Mouse (Mus musculus): ENCODE measurements around the gene Vps72. TPM values are rescaled to one million over a fixed set of nuclear protein-coding genes. Genes with fewer than 3 reads are reported as not detected.
"Not testable (repeated sequence)": the region's sequence is repeated elsewhere in the genome, so short reads cannot be mapped to it uniquely, and the experiment has no call there.

Vps72 gene
- polyA plus RNA-seq, 1 experiment from 2014 or later: 242 TPM

DNA sequence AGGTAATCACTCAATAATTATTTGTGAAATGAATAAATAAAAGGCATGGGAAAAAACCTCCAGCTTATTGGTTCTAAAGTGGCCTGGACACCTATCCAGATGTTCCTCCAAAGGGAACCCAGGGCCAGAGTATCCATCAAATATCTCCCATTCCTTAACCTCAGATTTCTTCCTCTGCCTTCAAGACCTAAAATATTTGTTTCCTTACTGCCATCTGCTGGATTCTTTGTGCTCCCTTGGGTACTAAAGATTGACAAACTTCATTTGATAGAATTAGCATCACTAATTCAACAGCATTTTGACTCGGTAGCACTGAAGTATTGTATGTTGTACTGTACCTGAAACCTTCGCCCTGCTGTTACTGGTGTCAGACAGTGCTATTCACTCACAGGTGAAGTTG, 2.9 kb upstream of the Vps72 start:
- no peak overlapping the region for H3K27ac ChIP-seq
- H3K4me2 ChIP-seq: no peak overlapping the region
- H3K27me3 ChIP-seq: no peaks in the 10 kb centered on the region
- H3K4me1 ChIP-seq: peaks cover 21% of the 10 kb centered on the region
- no peak overlapping the region for H3K4me3 ChIP-seq (replicated peaks)
- no peaks in the 10 kb centered on the region for H3K9me3 ChIP-seq
- ATAC-seq (ENCODE audit: low FRiP score): no peak
- H3K36me3 ChIP-seq (replicated peaks): peaks cover 5% of the 10 kb centered on the region
- WGBS: 72% methylated on average over 2 of the region's 2 CpGs
- H3K9ac ChIP-seq: no peak overlapping the region

DNA sequence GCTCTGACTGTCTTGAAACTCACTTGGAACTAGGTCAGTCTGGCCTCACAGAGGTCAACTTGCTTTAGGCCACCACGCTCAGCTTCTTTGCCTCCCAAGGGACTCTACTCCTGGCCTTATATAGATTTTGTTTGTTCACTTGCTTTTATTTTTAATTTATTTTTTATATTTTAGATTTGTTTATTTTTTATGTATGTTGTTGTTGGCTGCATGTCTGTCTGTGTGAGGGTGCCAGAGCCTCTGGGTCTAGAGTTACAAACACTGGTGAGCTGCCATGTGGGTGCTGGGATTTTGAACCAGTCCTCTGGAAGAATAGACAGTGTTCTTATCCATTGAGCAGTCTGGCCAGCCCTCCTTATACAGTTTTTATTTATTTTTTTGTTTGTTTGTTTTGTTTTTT, 1.9 kb downstream of the Vps72 start:
- Histone ChIP-seq H3K4me3 (replicated peaks) (no peak overlapping the region; the same call in 1 of the 2 replicates), H3K27ac (no peak overlapping the region), H3K4me2 (peak overlapping the region; percentile 46), H3K9me3 (no peaks in the 10 kb centered on the region), H3K36me3 (replicated peaks) (peaks cover 28% of the 10 kb centered on the region), H3K9ac (no peak overlapping the region), H3K27me3 (no peaks in the 10 kb centered on the region), H3K4me1 (peaks cover 11% of the 10 kb centered on the region)
- 91% methylated on average over 1 of the region's 1 CpGs for WGBS
- ATAC-seq (ENCODE audit: low FRiP score): no peak

- Histone ChIP-seq H3K4me3 (replicated peaks) (no peak overlapping the region), H3K9me3 (no peaks in the 10 kb centered on the region), H3K9ac (no peak overlapping the region), H3K27ac (no peak overlapping the region), H3K4me2 (no peak overlapping the region), H3K36me3 (replicated peaks) (peaks cover 73% of the 10 kb centered on the region), H3K4me1 (peaks cover 2% of the 10 kb centered on the region), H3K27me3 (no peaks in the 10 kb centered on the region)
- ATAC-seq (ENCODE audit: low FRiP score): no peak
- 93% methylated on average over 2 of the region's 2 CpGs for WGBS
Observed at GRCm38 (mm10) chr3:95117751-95118150, 6.9 kb downstream of the Vps72 start.

GRCm38 (mm10) chr3:95121580-95121979, 10.8 kb downstream of the Vps72 start:
- H3K36me3 ChIP-seq (replicated peaks): peaks cover 60% of the 10 kb centered on the region
- WGBS: 89% methylated on average over 6 of the region's 6 CpGs

GRCm38 (mm10) chr3:95124246-95124645, 13.4 kb downstream of the Vps72 start, which contains the start of gene Tmod4:
TSS of gene Tmod4 (plus strand) at chr3:95124476.
- Histone ChIP-seq H3K9me3 (no peaks in the 10 kb centered on the region), H3K9ac (no peak within 1 kb of the TSS), H3K27me3 (no peaks in the 10 kb centered on the region), H3K36me3 (replicated peaks) (peaks cover 49% of the 10 kb centered on the region), H3K27ac (0 out of 2 replicates have a peak within 1 kb of the TSS, but pooled peaks have one; percentile 31), H3K4me1 (peaks cover 5% of the 10 kb centered on the region; the same call in 1 of the 2 replicates), H3K4me3 (replicated peaks) (no peak within 1 kb of the TSS), H3K4me2 (no peak within 1 kb of the TSS)
- WGBS: 61% methylated on average over 6 of the region's 6 CpGs
- peak; percentile 37; the same call in 1 of the 2 replicates for ATAC-seq (ENCODE audit: low FRiP score)

More at GRCm38 (mm10) chr3:95121580-95121979, 10.8 kb downstream of the Vps72 start:
- H3K9me3 ChIP-seq: no peaks in the 10 kb centered on the region
- H3K4me3 ChIP-seq (replicated peaks): no peak overlapping the region
- H3K27me3 ChIP-seq: no peaks in the 10 kb centered on the region
- no peak for ATAC-seq (ENCODE audit: low FRiP score)
- no peak overlapping the region for H3K9ac ChIP-seq
- H3K4me1 ChIP-seq: peaks cover 5% of the 10 kb centered on the region; the same call in 1 of the 2 replicates
- H3K27ac ChIP-seq: no peak overlapping the region
- H3K4me2 ChIP-seq: no peak overlapping the region

GRCm38 (mm10) chr3:95124972-95125371, 14.2 kb downstream of the Vps72 start:
- H3K36me3 ChIP-seq (replicated peaks): peaks cover 48% of the 10 kb centered on the region
- H3K27me3 ChIP-seq: no peaks in the 10 kb centered on the region
- H3K4me3 ChIP-seq (replicated peaks): no peak overlapping the region
- 0 out of 2 replicates have a peak overlapping the region, but pooled peaks have one; percentile 31 for H3K27ac ChIP-seq
- no peaks in the 10 kb centered on the region for H3K9me3 ChIP-seq
- H3K4me1 ChIP-seq: peaks cover 5% of the 10 kb centered on the region; the same call in 1 of the 2 replicates
- ATAC-seq (ENCODE audit: low FRiP score): no peak
- 46% methylated on average over 5 of the region's 5 CpGs for WGBS
- no peak overlapping the region for H3K4me2 ChIP-seq
- H3K9ac ChIP-seq: no peak overlapping the region

- H3K9ac ChIP-seq: no peak overlapping the region; the same call in 1 of the 2 replicates
- peaks cover 30% of the 10 kb centered on the region for H3K36me3 ChIP-seq (replicated peaks)
- H3K4me3 ChIP-seq (replicated peaks): no peak overlapping the region
- WGBS: 63% methylated on average over 6 of the region's 6 CpGs
- no peaks in the 10 kb centered on the region for H3K27me3 ChIP-seq
- peaks cover 11% of the 10 kb centered on the region for H3K4me1 ChIP-seq
- H3K9me3 ChIP-seq: no peaks in the 10 kb centered on the region
- ATAC-seq (ENCODE audit: low FRiP score): no peak
- H3K27ac ChIP-seq: no peak overlapping the region
- no peak overlapping the region for H3K4me2 ChIP-seq
Observed at GRCm38 (mm10) chr3:95129226-95129651, 18.4 kb downstream of the Vps72 start.

DNA sequence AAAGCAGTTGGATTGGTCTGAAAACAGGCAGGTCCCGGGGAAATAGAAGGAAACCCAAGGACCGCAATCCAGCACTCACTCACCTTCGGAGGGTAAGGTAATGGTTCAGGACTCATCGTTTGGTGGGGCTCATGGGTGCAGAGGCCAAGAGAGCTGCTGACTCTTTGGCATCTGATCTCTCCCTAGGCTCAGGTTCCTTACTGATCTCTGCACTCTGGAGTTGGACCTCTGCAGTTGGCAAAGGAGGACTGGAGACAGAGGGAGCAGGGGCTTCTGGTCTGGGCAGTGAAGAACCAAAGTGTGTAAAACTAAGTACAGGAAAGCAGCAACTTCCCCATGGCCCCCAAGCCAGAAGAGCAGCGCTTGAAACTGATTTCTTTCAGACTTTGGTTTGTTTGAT, 19.3 kb downstream of the Vps72 start:
- no peak overlapping the region for H3K4me2 ChIP-seq
- no peak for ATAC-seq (ENCODE audit: low FRiP score)
- no peaks in the 10 kb centered on the region for H3K9me3 ChIP-seq
- peaks cover 10% of the 10 kb centered on the region for H3K4me1 ChIP-seq
- no peak overlapping the region for H3K4me3 ChIP-seq (replicated peaks)
- WGBS: 92% methylated on average over 5 of the region's 5 CpGs
- peaks cover 30% of the 10 kb centered on the region for H3K36me3 ChIP-seq (replicated peaks)
- no peaks in the 10 kb centered on the region for H3K27me3 ChIP-seq
- H3K27ac ChIP-seq: no peak overlapping the region
- H3K9ac ChIP-seq: no peak overlapping the region

- H3K27me3 ChIP-seq; H3K4me3 ChIP-seq (replicated peaks); ATAC-seq (ENCODE audit: low FRiP score); H3K9ac ChIP-seq; H3K4me2 ChIP-seq; H3K27ac ChIP-seq; H3K9me3 ChIP-seq: not testable (repeated sequence)
- Histone ChIP-seq H3K36me3 (replicated peaks) (peaks cover 30% of the 10 kb centered on the region), H3K4me1 (peaks cover 16% of the 10 kb centered on the region)
- WGBS: 82% methylated on average over 2 of the region's 2 CpGs
Observed at GRCm38 (mm10) chr3:95132389-95132788, 21.6 kb downstream of the Vps72 start.

- WGBS: 59% methylated on average over 11 of the region's 11 CpGs
- ATAC-seq (ENCODE audit: low FRiP score): peak; percentile 10; the same call in 1 of the 2 replicates
- Histone ChIP-seq H3K4me1 (peaks cover 16% of the 10 kb centered on the region), H3K36me3 (replicated peaks) (peaks cover 31% of the 10 kb centered on the region), H3K9ac (peak overlapping the region; percentile 80), H3K27me3 (no peaks in the 10 kb centered on the region), H3K9me3 (no peaks in the 10 kb centered on the region), H3K4me2 (peak overlapping the region; percentile 78), H3K27ac (peak overlapping the region; percentile 73; the same call in 1 of the 2 replicates), H3K4me3 (replicated peaks) (peak overlapping the region; percentile 57)
Observed at GRCm38 (mm10) chr3:95133176-95133575, 22.4 kb downstream of the Vps72 start.

DNA sequence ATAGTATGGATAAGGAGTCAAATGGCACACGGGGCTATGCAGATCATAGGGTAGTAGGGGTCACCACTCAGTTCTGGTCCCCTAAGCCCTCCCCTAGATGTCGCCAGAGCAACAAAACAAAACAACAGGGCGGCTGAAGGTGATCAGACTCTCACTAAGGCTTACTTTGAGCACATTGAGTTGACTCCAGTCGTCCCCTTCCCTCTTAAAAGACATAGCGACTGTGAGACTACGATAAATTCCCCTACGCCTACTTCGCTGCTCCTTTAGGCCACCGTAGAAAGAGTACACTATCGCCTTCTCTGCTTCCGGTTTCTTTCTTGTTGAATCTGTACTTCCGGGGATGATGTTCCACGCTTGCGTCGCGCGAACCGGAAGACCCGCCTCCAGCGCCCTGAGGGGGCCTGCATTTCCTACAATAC, 22.9 kb downstream of the Vps72 start, which contains the start of the genes Scnm1 and Lysmd1:
Gene Scnm1, minus strand, starts transcription at position 332 of the 422 bp plus-strand sequence.
Gene Lysmd1, plus strand, starts transcription at position 409 of the 422 bp plus-strand sequence.
- Histone ChIP-seq H3K4me2 (peak within 1 kb of the TSS; percentile 78), H3K27ac (peak within 1 kb of the TSS; percentile 73), H3K4me1 (peaks cover 16% of the 10 kb centered on the region), H3K36me3 (replicated peaks) (peaks cover 27% of the 10 kb centered on the region), H3K27me3 (no peaks in the 10 kb centered on the region), H3K9me3 (no peaks in the 10 kb centered on the region), H3K9ac (peak within 1 kb of the TSS; percentile 80), H3K4me3 (replicated peaks) (peak within 1 kb of the TSS; percentile 57)
- under 1% methylated on average over 20 of the region's 20 CpGs for WGBS
- ATAC-seq (ENCODE audit: low FRiP score): peak; percentile 93

DNA sequence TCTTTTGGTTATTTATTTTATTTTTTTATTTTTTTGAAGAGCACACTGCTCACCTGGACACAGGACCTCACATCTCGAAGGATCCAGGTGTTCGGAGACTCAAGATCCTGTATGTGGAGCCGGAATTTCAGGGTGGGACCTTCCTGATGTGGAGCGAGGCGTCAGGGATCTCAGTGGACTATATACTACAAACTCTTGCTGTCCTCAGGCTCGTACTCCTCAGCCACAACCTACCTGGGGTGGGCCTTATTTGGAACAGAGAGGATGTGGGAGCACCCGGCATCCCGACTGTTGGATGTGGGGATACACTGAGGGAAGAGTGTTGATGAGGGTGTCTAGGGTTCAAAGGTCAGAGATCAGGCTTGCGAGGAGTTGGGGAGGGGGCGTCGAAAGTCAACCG, 23.3 kb downstream of the Vps72 start:
- H3K4me2 ChIP-seq: not testable (repeated sequence)
- ATAC-seq (ENCODE audit: low FRiP score): peak; percentile 49
- WGBS: no CpG with 5 or more reads among the region's 12 CpGs

DNA sequence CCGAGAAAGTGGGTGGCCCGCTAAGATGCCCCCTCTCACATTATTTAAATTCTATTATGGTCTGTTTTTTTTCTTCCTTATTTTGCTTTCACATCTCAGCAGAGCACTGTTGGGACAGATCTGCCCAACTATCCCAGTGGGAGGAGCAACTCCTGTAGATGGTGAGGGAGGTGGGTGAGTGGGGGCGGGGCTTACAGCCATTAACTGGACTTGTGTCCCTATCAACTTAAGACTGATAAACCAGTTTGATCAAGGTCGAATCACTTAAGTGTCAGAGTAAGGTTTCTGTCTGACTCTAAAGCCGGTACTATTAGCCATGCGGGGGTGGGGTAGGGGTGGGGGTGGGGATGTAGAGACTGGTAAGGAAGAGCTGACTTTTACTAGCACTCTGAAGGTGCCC, 24.2 kb downstream of the Vps72 start:
- ATAC-seq (ENCODE audit: low FRiP score): no peak
- no peak overlapping the region for H3K9ac ChIP-seq
- H3K4me1 ChIP-seq: peaks cover 16% of the 10 kb centered on the region
- no peaks in the 10 kb centered on the region for H3K27me3 ChIP-seq
- H3K4me2 ChIP-seq: peak overlapping the region; percentile 52
- H3K36me3 ChIP-seq (replicated peaks): peaks cover 20% of the 10 kb centered on the region
- no peak overlapping the region for H3K27ac ChIP-seq
- H3K9me3 ChIP-seq: no peaks in the 10 kb centered on the region
- 34% methylated on average over 6 of the region's 6 CpGs for WGBS
- H3K4me3 ChIP-seq (replicated peaks): peak overlapping the region; percentile 23

More for the DNA sequence above, 23.3 kb downstream of the Vps72 start:
- peaks cover 16% of the 10 kb centered on the region for H3K4me1 ChIP-seq
- not testable (repeated sequence) for H3K9me3 ChIP-seq; H3K4me3 ChIP-seq (replicated peaks); H3K27me3 ChIP-seq; H3K9ac ChIP-seq; H3K27ac ChIP-seq
- H3K36me3 ChIP-seq (replicated peaks): peaks cover 22% of the 10 kb centered on the region
